In the genomic region with DNA sequence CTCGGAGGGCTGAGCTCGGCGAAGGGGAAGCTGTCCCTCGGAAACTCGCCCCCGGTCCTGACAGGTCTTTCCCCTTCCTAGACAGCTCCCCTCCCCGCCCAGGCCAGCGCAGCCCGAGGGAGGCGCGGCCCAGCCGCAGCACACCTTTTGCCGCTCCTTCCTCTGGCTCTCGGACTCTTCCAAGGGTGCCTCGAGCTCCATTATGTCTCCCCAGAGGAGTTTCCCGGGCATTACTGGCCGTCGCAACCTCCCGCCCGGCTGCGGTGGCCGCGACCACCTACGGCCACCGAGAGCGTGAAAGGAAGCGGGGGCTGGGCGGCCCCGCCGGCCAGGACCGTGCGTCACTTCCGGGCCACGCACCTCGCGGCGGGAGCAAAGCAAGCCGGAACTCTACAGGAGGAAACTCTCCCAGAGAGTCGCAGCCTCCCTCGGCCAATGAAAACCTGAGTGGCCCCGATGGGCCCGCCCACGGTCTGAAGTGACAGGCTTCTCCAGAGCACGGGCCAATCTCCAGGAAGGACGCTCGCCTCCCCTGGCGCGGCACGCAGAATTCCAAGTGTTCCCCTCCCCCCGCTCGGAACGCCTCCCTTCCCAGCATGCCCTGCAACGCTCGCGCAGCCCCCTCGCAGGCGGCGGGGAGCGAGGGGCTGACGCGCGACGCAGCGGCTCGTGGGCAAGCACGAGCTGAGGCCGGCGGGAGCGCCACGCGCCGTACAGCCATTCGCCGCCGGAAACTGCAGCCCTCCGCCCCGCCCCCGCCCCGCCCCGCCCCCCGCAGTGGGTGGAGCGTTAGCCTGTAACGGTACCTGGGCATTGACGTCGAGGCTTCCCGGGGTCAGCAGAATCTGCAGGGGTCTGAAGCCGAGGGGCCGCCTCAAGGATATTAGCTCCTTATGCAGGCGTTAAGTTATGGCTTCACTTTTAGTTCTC, we compare ENCODE assay signal across 1 mouse cellular context.
A peak's percentile ranks its signal among the peaks of the same experiment; 100 is the strongest.
TF ChIP-seq lines count a peak whose summit lies in the region.

A gene (minus strand): TSS at position 338 of the 930 bp plus-strand sequence.

TF ChIP-seq in CH12.LX, 34 proteins besides CTCF, POLR2A, EP300 and RAD21 (continued from another document):
- TF ChIP-seq BHLHE40 (IDR thresholded peaks at IDR 0.05; ENCODE audit: low read depth, low read length) = peak; percentile 88
- peak; percentile 77 for TF ChIP-seq TCF12 (IDR thresholded peaks at IDR 0.05; ENCODE audit: low read depth, low read length)
- TF ChIP-seq CHD2 (IDR thresholded peaks at IDR 0.05; ENCODE audit: low read length) = peak; percentile 84; the same call in 1 of the 2 replicates
- no peak for TF ChIP-seq MEF2A (IDR thresholded peaks at IDR 0.05; ENCODE audit: borderline replicate concordance, low read depth, low read length)
- peak; percentile 69; the same call in 1 of the 2 replicates for TF ChIP-seq ZMIZ1 (IDR thresholded peaks at IDR 0.05; ENCODE audit: low read depth, low read length)
- TF ChIP-seq USF2 (conservative IDR thresholded peaks at IDR 0.05; ENCODE audit: low read depth, low read length) = no peak
- TF ChIP-seq TBP (conservative IDR thresholded peaks at IDR 0.05; ENCODE audit: low read depth, low read length) = peak; percentile 56
- TF ChIP-seq PAX5 (IDR thresholded peaks at IDR 0.05; ENCODE audit: low read length) = no peak
- peak; percentile 68 for TF ChIP-seq NRF1 (IDR thresholded peaks at IDR 0.05; ENCODE audit: low read depth, low read length)
- no peak for TF ChIP-seq ZKSCAN1 (IDR thresholded peaks at IDR 0.05; ENCODE audit: borderline replicate concordance, low read depth, low read length)
- no peak for TF ChIP-seq USF1 (IDR thresholded peaks at IDR 0.05; ENCODE audit: low read depth, low read length)
- TF ChIP-seq ELF1 (IDR thresholded peaks at IDR 0.05; ENCODE audit: low read depth, low read length) = peak; percentile 89
- TF ChIP-seq CHD1 (IDR thresholded peaks at IDR 0.05; ENCODE audit: low read depth, low read length) = no peak
- peak; percentile 69; the same call in 1 of the 2 replicates for TF ChIP-seq UBTF (IDR thresholded peaks at IDR 0.05; ENCODE audit: low read depth, low read length)
- TF ChIP-seq NELFE (IDR thresholded peaks at IDR 0.05; ENCODE audit: low read depth, low read length) = peak; percentile 89
- TF ChIP-seq MYC (IDR thresholded peaks at IDR 0.05; ENCODE audit: low read depth, low read length) = peak; percentile 88
- peak; percentile 92 for TF ChIP-seq MAX (IDR thresholded peaks at IDR 0.05; ENCODE audit: low read length)
- TF ChIP-seq IRF4 (IDR thresholded peaks at IDR 0.05; ENCODE audit: low read depth, low read length) = peak; percentile 27; the same call in 1 of the 2 replicates
- TF ChIP-seq RCOR1 (conservative IDR thresholded peaks at IDR 0.05; ENCODE audit: low read depth, low read length) = 0 out of 2 replicates have a peak, but pooled peaks have one; percentile 33
- no peak for TF ChIP-seq GABPA (IDR thresholded peaks at IDR 0.05; ENCODE audit: insufficient replicate concordance, low read depth, low read length)
- peak; percentile 79 for TF ChIP-seq HCFC1 (IDR thresholded peaks at IDR 0.05; ENCODE audit: low read depth, low read length)
- peak; percentile 4; the same call in 1 of the 2 replicates for TF ChIP-seq SIN3A (IDR thresholded peaks at IDR 0.05; ENCODE audit: low read length)
